Mouse (Mus musculus) heart, postnatal 36 days (tissue): Measurements from ENCODE around the gene Asb3. TPM values are rescaled to one million over a fixed set of nuclear protein-coding genes. Genes with fewer than 3 reads are reported as not detected.
"Not testable (repeated sequence)": the region's sequence is repeated elsewhere in the genome, so short reads cannot be mapped to it uniquely, and the experiment has no call there.

Experiments used
- DNase-seq, 2 experiments: peaks; one replicate each; pipeline ENCODE4 v3.0.0; 2021 to 2022
- intact Hi-C: fragments of 180-260 bp; cut with DNase I; formaldehyde crosslinking; loops from one replicate; pipeline ENCODE4 v1.15.1; 2025
- total RNA-seq, 2 experiments: library from RNA; stranded (reverse); gene quantifications; 2 replicates each; pipeline ENCODE4 v1.2.3; 2021

The Asb3 gene
- total RNA-seq, 2 experiments from 2014 or later: 7.2 to 9.6 TPM

DNA sequence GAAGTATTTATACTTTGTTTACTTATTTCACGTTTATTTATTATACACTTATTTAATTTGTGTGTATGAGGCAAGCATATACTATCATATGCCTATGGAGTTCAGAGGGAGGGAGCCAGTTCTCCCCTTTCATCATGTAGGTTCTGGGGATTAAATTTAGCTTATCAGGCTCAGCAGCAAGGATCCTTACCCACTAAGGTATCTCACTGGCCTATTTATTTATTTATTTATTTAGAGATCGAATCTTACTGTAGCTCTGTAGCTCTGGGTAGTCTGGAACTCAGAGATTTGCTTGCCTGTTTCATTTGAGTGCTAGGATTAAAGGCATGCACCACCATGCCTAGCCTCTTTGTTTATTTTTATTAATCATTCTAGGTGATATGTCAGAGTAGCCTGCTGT lies 113.5 kb downstream of the Asb3 start:
- no peak for DNase-seq
- intact Hi-C loops: no loop called here

DNA sequence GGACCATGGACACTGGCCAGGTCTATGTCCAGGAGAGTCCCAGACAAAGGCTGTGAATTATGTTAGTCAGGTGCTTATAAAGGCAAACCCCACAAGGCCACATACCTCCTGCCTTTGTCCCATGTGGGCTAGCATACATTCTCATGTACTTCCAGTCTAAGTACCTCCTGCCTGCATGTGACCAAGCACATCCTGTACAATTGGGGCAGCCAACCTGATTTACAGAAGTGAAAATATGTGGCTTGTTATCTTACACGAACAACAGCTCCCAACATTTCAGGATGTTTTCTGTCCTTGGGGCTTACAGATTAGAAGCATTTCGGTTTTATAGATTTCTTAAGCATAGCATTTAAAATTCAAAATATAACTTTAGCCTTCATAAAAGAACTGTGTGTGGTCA lies 114.8 kb downstream of the Asb3 start:
- DNase-seq: no peak
- intact Hi-C loops: no loop called here

DNA sequence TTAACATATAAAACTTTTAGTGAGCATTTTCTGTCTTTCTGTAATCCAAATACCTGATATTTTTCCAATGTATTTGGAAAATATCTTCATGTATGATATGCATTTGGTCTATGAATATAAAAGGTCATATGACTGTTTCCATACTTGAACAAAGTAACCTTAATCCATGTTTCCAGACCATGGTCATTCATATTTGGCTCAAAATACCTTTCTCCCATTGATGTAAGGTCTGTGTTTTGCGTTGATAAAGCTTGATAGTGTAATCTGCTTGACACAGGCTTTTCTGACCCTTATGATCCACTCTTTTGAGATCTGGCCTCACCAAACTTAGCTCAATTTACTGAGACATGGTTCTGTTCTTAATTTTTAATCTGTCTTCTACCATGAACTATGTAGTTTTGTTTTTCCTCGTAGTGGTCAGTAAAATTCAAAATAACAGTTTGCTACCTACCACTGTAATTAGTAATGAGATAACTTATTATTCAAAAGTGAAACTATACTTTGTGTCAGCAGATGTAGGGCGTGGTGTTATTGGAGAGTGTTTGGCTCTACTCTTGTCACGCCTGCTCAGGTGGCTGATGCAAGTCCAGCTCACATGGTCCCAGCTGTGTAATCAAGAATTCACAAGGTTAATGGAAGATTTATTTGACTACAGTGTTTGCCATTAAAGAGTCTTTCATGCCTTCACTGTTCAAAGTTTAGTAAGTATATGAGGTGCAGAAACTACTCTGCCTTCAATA lies 116.1 kb downstream of the Asb3 start:
- no peak for DNase-seq
- intact Hi-C loops: no loop called here

DNA sequence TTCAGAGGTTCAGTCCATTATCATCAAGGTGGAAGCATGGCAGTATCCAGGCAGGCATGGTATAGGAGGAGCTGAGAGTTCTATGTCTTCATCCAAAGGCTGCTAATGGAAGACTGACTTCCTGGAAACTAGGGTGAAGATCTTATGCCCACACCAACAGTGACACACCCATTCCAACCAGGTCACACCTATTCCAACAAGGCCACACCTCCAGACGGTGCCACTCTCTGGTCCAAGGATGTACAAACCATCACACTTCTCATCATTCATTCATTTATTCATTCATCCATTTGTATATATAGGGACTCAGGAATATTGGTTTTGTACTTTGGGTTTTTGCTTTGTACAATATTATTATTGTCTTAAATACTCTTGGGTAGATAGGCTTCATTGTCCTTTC lies 124.5 kb downstream of the Asb3 start:
- intact Hi-C loops, DNase-seq: not testable (repeated sequence)

DNA sequence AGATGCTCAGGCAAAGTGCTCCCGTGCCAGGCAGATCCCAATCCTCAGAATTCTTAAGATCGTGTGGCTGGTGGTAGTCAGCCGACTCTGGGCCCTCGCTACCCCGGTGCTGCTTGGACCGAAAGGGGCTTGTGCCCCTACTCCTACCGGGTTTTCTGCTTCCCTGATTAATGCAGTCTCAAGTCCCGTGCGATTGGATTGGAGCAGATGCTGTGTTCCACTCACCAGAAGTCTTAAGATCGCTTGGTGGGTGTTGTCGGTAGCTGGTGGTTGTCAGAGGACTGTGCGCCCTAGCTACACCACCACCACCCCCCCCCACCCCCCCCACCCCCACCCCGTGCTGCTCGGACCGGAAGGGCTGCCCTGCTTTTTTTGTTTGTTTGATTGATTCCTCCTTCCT lies 132.2 kb downstream of the Asb3 start:
- DNase-seq, intact Hi-C loops: not testable (repeated sequence)

DNA sequence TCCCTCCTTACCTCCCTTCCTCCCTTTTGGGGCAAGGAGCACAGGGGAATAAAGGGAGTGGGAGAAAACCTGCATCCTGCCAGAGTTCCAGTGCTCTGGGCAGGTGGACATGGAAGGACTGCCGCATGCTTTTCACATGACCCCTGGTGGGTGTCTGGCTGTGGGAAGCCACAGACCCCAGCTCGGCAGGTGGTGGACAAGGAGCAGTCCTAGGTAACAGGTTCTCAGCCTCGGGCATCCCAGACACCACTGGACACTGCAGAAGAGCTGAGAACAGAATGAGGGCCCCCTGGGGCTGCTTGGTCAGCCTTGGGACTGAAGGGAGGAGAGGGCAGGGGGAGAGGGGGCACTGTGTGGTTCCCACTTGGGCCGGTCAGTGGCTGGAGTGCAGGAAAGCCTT lies 149.7 kb downstream of the Asb3 start:
- no peak for DNase-seq
- intact Hi-C loops: no loop called here

DNA sequence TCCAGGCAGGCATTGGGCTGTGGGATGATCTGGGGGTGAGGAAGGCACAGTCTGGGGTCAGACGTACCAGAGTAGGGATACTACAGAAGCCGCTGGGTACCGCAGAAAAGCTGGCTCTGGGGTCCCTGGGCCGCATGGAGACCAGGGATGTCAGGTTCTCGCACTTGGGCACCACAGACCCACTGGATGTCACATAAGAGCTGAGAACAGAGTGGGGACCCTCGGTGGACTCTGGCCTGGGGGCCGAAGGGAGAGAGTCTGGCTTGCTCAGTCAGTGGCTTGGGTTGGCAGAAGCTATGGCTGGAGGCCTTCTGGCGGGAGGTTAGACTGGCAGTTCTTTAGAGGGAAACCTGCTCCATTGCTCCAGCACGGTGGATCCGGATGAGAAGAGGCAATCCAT lies 204.8 kb downstream of the Asb3 start:
- intact Hi-C loops: no loop called here
- DNase-seq: no peak

DNA sequence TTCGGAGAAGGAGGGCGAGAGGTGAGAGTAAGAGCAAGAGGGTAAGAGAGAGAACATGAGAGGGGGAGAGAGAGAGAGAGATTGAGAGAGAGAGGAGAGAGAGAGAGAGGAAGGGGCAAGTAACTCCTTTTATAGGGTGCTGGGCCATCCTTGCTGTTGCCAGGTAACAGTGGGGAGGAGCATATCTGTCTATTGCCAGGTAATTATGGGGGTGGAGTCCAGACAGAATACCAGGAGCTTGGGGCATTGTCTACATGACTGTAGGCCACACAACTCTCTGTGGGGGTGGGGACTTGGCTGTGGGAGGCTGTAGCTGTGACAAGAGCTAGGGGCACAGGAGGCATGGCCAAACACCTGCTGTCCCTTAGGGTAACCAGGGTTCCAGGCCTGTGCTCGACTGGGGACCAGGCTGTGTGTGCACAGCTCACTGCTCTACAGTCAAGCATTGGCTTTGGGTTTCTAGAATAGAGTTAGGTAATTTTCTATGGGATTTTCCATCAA lies 205.3 kb downstream of the Asb3 start:
- no peak for DNase-seq
- intact Hi-C loops: no loop called here

DNA sequence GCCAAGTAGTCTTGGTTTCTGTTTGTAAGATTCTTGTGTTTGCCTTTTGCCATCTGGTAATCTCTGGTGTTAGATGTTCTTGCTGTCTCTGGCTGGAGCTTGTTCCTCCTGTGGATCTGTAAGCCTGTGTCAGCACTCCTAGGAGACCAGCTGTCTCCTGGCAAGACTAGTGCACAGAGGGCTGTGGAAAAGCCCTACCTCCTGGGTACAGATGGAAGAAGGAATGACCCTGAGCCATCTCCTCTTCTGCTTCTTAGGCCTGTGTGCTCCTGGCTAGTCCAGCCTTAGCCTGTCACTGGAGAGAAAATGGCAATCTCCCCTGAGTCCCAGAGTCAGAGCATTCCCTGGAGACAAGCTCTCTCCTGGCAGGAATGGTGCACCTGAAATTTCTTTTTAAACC lies 214.3 kb downstream of the Asb3 start:
- DNase-seq, intact Hi-C loops: not testable (repeated sequence)

DNA sequence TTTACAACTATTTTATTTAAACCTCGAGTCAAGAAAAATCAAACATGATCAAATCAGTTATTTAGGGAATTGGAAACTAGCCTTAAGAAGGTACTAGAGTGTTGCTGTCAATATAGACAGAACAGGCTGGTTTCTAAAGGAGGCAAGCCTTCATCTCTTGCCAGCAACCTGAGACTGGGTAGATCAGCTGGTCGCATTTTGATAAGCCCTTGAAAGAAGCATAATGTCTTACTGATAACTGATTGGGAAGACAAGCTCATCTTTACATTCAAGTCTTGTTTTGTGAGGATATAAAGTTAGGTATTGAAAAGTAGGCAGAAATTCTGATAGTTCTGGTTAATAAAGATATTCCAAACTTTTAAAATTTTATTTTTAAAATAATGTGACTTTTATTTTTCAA lies 217.0 kb downstream of the Asb3 start:
- intact Hi-C loops: no loop called here
- no peak for DNase-seq

DNA sequence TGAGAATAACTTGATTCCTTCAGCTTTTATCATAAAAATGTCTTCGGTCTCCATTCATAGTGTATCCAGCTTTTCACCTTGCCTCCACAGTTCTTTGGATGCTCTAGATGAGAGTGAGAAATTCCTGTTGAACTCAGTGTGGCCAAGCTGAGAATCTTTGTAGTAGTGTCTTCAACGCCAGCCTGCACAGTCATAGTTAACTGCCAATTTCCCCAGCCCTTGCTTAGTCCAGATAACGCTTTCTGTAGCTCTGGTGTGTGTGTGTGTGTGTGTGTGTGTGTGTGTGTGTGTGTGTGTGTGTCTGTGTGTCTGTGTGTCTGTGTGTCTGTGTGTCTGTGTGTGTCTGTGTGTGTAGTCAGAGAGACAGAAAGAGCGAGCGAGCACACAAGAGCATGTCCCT lies 220.1 kb downstream of the Asb3 start:
- no peak for DNase-seq
- intact Hi-C loops: no loop called here

DNA sequence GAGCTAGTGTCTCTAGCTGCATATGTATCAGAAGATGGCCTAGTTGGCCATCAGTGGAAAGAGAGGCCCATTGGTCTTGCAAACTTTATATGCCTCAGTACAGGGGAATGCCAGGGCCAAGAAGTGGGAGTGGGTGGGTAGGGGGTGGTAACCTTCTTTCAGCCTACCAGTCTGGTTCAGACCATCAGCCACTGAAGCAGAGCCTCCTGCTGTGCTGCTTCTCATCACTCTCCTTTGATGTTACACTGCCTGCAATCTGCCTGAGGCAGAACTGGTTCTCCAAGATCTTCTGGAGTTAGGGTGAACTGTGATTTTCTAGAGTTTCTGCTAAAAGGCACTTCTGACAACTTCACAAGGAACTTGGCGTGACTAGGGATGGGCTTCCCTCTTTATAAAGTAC lies 241.7 kb downstream of the Asb3 start:
- intact Hi-C loops: not testable (repeated sequence)

DNA sequence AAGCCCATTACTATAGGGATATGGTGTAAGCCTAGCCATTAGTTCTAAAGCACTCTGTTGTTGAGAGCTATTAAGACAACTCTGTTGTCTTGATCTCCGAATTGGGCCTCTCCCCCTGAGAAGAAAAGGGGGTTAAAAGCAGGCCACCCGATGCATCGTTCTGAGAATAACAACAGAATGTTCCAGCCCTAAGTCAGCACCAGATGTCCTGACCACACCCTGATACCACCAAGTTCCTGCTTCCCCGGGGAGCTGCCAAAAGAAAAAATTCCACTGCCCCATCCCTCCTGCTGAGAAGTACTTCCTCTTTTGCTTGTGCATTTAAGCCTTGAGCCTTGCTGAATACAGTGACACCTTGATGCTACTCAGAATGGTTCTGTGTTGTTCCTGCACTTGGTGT lies 248.5 kb downstream of the Asb3 start:
- DNase-seq, intact Hi-C loops: not testable (repeated sequence)

More for the DNA sequence above, 241.7 kb downstream of the Asb3 start:
- DNase-seq: not testable (repeated sequence)

DNA sequence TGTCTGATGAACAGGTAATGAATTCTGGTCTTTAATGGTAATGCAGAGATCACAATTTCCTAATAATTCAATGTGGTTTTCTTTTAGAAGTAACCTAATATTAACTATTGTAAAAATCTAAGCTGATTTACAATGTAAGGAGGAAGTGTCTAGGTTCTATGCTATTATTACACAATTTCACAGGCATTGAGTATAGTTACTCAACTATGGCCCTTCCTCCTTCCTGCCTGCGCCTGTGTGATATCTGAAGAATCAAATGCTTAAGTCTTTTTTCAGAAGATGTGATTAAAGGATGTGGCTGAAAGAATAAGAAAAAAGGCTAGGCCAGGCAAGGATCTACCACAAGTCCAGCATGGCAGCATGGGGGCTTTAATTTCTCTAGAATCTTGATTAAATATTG lies 249.6 kb downstream of the Asb3 start:
- intact Hi-C loops, DNase-seq: not testable (repeated sequence)

DNA sequence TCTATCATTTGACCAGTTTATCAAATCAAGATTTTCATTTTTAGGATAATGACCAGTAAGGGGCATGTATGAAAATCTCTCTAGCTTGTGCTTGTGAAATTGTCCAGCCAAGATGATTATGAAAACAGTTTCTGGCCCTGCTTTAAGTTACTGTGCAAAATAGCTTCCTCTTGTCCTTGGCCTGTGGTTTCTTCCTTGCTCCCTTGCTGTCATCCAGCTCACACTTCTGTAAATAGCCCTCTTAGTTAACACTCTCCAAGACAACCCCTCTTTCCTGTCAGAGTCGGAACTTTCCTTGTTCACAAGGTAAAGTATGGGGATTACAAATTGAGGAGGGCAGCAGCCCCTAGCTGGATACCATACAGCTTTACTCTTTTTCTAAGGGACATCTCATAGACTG lies 253.2 kb downstream of the Asb3 start:
- intact Hi-C loops: not testable (repeated sequence)

More for the DNA sequence above, 253.2 kb downstream of the Asb3 start:
- not testable (repeated sequence) for DNase-seq

Other genes with a start within 250 kb of the Asb3 start
- 10 to 100 TPM; 85.1 to 91.6 TPM for gene Acyp2, start 235.8 kb upstream of the Asb3 start, total RNA-seq
- gene Psme4, start 113.7 kb upstream of the Asb3 start, total RNA-seq: 100 to 1,000 TPM; 215 to 267 TPM
- under 1 TPM in 1 of 2 experiments, not detected in 1; 0.17 TPM for gene Gpr75, start 58 bp upstream of the Asb3 start, total RNA-seq
- gene Erlec1, start 68.9 kb downstream of the Asb3 start, total RNA-seq: 10 to 100 TPM; 39.7 to 42.6 TPM
- 10 to 100 TPM; 18.9 to 27.6 TPM for gene Chac2, start 100.9 kb downstream of the Asb3 start, total RNA-seq